Mouse (Mus musculus) lung, postnatal 10 days (tissue): Measurements from ENCODE around the gene Tepsin.

Experiments used
- DNase-seq: peaks from one replicate; pipeline ENCODE4 v3.0.0; 2021

Tepsin gene

GRCm38 (mm10) chr11:120110554-120110953 lies 12.0 kb upstream of the Tepsin start:
- no peak for DNase-seq

DNA sequence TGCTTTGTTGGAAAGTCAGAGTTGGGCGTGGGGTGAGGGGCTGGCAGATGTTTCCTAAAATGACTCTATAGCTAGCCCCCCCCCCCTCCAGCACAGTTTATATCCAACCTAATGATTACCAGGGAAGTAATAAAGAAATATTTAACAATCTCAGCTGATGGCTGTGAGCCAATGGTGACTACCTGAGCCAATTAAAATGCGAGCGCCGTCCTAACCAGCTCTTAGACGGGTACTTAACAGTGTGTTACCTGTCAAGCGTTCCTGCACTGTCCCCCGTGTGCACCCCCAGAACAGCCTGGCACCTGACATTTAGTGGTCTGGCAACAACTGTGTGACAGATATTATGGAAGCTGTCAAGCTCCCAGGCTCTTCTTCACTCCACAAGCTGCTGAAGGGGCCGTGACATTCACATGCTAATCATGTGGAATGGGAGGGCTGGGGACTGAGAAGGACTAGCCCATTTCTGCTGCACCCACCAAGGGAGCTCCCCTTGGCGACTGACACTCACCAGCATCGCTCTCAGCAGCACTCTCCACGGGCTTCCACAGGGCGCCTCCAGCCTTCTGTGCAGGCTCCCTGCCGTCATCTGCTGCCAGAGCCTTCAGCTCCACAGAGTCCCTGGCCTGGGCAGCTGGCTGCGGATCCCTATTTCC lies 11.2 kb upstream of the Tepsin start:
- no peak for DNase-seq

- DNase-seq = no peak
These were observed 9.3 kb upstream of the Tepsin start for GRCm38 (mm10) chr11:120107796-120108195.

DNA sequence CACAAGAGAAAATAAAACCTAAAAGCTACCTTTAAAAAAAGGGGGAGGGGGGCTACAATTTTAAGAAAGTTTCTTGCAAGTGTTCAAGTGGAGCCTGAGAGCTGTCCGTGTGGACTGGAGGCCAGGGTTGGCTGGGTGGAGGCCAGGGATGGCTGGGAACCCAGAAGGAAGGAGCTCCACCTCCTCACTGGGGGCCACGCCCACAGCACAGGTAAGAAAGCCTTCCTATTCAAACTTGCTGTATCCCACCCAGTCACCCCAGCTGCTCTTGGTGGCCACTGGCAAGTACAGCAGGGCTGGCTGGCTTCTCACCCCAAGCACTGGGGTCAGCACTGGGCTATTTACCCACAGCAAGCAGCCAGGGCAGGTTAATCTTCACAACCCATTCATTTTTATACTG lies 8.5 kb upstream of the Tepsin start:
- no peak for DNase-seq

DNA sequence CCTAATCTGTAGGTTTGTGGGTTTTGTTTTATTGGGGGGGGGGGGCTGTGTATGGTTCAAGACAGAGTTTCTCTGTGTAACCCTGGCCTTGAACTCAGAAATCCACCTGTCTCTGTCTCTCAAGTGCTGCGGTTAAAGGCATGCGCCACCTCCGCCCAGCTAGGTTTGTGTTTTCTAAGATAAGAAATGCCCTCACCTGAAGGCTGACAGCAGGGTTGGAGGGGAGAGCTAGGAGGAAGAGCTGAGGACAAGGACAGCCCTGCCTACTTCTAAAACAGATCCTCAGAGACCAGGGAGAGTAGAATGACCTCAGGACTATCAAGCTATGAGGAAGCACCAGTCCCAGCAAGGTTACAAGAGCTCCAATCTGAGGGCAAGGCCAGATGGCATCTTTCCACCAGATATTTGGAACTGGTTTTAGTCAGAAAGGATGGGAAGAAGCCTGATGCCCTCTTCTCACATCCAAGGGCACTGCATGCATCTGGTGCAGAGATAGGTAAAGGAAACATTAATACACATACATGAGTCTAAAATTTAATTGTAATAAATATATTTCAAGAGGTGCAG lies 5.0 kb upstream of the Tepsin start:
- no peak for DNase-seq

DNA sequence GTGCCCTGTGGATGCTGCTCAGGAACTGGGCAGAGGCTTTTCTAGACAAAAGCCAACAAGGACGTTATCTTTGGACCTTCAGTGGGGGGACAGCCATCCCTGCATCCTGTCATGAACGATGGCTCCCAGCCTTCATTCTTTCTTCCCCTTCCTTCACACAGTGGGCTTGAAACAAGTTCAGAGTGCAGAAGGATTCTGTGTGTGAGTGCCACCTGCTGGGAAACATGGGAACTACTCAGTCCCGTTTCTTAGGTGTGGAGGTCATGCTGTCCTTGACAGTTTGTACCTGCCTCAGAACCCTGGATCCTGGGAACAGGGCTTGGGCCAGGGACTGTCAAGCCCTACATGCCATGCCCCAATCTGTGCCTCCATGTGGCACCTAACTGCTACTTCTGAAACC lies 2.5 kb upstream of the Tepsin start:
- DNase-seq = peak; percentile 78

GRCm38 (mm10) chr11:120092817-120093591 lies 5.5 kb downstream of the Tepsin start:
- no peak for DNase-seq

DNA sequence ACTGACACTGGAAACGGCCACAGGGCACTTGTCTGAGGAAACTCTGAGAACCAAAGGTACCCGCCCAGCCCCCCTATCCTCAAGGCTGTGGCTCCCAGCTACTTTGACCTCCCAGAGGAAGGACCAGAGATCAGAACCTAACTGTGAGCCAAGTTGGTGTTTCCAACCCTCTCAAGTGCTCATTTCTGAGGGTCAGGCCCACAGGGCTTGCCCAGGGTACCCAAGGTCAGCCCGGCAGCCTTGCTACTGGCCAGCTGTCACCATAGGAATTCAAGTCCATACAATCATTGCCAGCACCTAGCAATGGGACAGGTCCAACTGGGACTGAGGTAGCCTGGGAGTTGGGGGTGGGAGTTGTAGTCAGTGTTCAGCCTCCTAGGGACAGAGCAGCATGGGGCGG lies 7.9 kb downstream of the Tepsin start:
- DNase-seq = no peak

- DNase-seq = peak; percentile 99
These were observed 11.8 kb downstream of the Tepsin start, which contains the start of gene Cep131 for GRCm38 (mm10) chr11:120086702-120087152. Gene Cep131, minus strand, starts transcription at chr11:120086827.

DNA sequence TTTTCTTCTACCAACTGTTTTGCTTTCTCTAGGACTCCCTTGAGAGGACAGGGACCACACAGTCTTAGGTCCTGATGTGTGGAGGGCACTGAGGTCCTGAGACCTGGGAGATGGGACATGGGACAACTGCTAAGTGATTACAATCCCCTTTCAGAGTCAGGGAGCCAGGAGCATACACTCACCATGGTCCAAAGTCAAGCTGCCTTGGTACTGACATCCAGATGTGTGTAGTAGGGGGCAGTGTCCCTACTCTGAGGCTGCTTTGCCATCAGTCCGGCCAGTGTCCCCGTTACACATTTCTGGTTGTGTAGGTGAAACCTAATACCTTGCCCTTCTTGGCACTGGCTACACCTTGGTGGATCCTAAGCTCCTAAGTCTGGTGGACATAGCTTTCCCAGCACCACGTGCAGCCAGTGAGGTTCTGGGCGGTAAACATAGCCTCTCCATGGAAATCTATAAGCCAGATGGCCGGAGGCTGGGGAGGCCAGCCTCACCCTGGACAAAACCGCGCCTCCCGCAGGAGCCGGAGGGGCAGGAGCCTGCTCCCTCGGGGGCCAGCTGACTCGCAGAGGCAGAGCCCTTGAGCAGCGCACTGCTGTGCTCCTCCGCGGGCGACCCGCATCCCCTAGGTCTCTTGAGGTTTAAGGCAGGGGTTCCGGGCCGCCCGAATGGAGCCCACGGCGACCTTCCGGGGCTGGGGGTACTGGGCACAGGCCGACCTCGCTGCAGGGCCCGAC lies 12.5 kb downstream of the Tepsin start:
- DNase-seq = peak; percentile 41

DNA sequence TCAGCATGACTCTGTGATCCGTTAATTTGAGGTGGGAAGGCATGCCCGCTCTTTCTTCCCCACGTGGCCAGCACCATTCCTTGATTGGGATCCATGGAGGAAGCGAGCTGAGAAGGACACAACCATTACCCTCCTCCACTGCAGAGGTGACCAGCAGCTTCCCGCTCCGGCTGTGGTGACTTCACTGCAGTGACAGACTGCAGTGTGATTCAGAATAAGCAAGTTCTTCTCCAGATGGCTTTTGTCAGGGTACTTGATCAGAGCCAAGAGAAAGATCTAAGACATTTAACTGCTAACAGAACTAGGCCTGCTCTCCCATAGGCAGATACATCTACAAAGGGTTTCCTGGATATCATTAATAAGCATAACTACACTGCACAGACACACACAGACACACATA lies 18.2 kb downstream of the Tepsin start:
- no peak for DNase-seq

- no peak for DNase-seq
These were observed 22.3 kb downstream of the Tepsin start for GRCm38 (mm10) chr11:120076191-120076590.

DNA sequence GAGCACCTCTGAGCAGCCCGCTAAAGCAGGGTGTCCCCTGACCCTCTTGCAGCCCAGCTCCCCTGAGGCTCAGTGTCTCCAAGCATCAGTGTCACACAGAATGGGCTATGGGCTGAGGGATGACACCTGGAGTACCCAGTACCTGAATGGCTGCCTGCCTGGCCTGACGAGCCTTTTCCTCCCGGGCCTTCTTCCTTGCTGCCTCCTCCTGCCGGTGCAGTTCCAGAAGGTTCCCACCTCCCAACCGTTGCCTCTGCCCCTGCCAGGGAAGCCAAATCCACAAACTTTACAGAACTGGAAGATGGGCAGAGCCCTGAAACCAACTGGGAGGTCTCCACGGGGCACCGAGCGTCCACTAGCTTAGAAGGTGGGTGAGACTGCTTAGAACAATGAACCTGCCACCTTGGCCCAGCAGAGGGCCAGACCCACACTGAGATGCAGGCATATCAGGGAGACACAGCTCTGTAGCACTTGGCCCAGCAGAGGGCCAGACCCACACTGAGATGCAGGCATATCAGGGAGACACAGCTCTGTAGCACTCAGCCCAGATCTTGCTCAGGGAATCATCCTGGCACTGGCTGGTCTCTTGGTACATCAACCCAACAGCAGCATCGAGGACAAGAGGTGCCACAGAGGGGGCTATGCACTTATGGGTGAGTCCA lies 25.4 kb downstream of the Tepsin start:
- no peak for DNase-seq

DNA sequence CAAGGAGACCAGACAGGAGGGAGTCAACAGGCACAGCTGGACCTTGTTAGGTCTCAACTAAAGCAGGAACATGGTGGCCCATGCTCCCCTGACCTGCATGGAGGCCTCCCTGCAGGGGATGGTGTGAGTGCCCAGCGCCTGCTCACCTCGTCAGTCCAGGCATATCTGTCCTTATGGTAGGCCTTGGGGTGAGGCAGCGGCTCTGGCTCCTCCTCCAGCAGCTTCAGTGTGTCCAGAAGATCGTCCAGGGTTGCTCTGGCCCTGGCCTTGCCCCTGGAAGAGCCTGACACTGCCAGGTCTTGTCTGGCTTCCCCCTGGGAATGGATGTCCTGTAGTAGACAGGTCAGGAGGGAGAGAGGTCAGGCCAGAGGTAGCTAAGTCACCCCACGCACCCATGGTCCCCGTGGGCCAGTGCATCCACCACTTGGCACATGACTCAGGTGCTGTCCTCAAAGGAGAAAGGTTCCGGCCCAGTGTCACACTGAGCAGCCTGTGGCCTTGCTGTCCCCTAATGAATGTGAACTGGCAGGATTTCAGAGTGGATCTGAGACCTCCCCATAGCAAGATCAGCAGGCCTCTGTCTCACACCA lies 26.7 kb downstream of the Tepsin start:
- DNase-seq = no peak

GRCm38 (mm10) chr11:120071065-120071464 lies 27.5 kb downstream of the Tepsin start:
- no peak for DNase-seq

DNA sequence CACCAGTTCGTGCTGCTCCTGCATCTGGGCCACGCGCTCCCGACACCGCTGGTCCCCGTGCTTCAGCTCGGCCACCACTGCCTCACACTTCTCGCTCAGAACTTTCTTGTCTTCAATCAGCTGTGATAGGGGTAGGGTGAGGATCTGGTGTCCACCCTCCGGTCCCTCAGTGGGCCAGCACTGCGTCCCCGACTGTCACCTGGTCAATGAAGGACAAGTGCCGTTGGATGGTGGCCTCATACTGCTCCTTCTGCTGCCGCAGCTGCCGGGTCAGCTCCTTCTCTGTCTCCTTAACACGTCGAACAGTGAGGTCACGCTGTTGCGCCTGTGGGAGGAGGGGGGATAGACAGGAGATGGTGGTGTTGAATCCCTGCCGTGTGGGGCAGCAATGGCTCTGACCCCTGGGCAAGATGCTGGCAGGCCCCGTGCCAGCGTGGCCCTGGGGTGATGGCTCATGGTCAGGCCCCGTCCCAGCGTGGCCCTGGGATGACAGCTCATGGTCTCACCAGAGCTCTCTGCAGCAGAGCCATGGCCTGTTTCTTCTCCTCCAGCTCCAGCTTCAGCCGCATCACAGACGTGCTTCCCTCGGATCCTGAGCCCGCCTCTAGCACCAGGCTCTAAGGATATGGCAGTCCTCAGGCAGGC lies 28.1 kb downstream of the Tepsin start:
- no peak for DNase-seq

DNA sequence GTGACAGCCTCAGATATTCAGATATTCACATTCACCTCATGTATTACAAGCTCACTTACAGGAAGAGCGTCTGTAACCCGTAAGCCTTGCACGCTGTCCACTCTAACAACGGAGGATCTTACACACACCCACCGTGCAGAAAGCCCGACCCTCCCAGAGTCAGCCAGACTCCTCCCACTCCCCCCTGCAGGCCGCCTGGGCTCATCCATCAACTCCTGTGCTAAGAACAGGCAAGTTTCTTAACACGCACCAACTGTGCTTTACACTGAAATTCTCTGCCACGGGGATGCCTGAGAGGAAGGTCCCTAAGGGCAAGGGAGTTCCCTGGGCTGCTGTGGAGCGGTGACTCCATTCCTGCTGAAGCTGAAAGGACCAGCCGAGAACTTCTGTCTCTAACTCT lies 29.3 kb downstream of the Tepsin start:
- no peak for DNase-seq

DNA sequence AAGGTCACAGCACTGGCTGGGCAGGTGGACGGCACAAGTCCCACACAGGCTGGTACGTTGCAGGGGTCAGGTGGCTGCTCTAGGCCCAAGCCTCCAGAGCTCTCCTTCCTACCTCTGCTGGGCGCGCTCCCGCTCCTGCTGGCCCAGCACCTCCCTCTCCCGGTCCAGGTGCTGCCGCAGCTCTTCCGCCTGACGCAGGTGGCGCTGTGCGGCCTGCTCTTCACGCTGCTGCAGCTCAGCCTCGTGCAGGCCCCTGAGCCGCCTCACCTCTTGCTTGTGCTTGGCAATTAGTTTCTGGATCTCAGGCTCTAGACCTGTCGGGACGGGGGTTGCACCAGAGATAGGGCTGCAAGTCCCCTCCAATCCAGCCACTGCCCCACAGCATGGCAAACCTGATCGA lies 30.7 kb downstream of the Tepsin start:
- no peak for DNase-seq

DNA sequence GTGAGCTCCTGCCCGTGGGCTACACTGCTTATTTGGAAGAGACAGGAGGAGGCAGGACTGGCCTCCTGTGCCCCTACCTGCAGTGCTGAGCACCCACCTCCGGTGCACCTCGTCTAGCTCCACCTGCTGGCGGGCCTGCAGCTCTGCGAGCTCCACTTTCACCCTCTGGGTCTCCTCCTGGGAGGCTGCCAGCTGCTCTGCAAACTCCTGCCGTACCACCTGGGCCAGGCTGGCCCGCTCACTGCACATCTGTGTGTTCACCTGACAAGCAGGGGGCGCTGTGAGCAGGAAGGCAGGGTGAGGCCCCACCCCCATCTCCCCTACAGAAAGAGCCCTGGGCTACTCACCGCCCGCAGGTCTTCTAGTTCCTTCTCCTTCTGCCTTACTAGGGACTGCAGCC lies 33.2 kb downstream of the Tepsin start:
- peak; percentile 77 for DNase-seq

- DNase-seq = no peak
These were observed 33.9 kb downstream of the Tepsin start for GRCm38 (mm10) chr11:120064668-120065040.

GRCm38 (mm10) chr11:120064006-120064667 lies 34.4 kb downstream of the Tepsin start:
- no peak for DNase-seq
